Mouse (Mus musculus) hindbrain, embryonic 14.5 days (tissue): ENCODE measurements around the gene Dmap1. TPM values are rescaled to one million over a fixed set of nuclear protein-coding genes. Genes with fewer than 3 reads are reported as not detected.
A peak's percentile ranks its signal among the peaks of the same experiment; 100 is the strongest.

Experiments
- ATAC-seq: fragments of 200-750 bp; cut with Nextera tagmentation; 2 replicates; pipeline ENCODE4 v1.8.0; 2017; ENCODE audit warnings: moderate number of reproducible peaks, mild to moderate bottlenecking, moderate TSS enrichment, moderate library complexity; ENCODE audit not compliant: low FRiP score
- DNase-seq: peaks from one replicate; pipeline ENCODE4 v3.0.0-alpha.2; 2015; ENCODE audit warnings: low spot score
- H3K27ac ChIP-seq: fragments of 300-500 bp; sonication (generic); 2 replicates; pipeline ENCODE4 v1.5.1; 2014; ENCODE audit warnings: mild to moderate bottlenecking, moderate library complexity
- H3K27me3 ChIP-seq: fragments of 300-500 bp; sonication (generic); 2 replicates; pipeline ENCODE4 v1.6.1; 2014; ENCODE audit warnings: mild to moderate bottlenecking, low read length, mixed read lengths; ENCODE audit not compliant: control insufficient read depth, insufficient read depth
- H3K36me3 ChIP-seq: fragments of 300-500 bp; sonication (generic); replicated peaks from 2 replicates; pipeline ENCODE4 v1.6.1; 2014; ENCODE audit not compliant: control insufficient read depth, insufficient read depth
- H3K4me1 ChIP-seq: fragments of 300-500 bp; sonication (generic); replicated peaks from 2 replicates; pipeline ENCODE4 v1.6.1; 2014; ENCODE audit warnings: antibody characterized with exemption, low read length, mixed read lengths; ENCODE audit not compliant: control insufficient read depth, insufficient read depth
- H3K4me2 ChIP-seq: fragments of 300-500 bp; sonication (generic); replicated peaks from 2 replicates; pipeline ENCODE4 v1.6.1; 2014; ENCODE audit warnings: mild to moderate bottlenecking, moderate library complexity
- H3K4me3 ChIP-seq: fragments of 300-500 bp; sonication (generic); replicated peaks from 2 replicates; pipeline ENCODE4 v1.5.1; 2014; ENCODE audit warnings: mild to moderate bottlenecking, low read length
- H3K9ac ChIP-seq: fragments of 300-500 bp; sonication (generic); 2 replicates; pipeline ENCODE4 v1.6.1; 2014
- H3K9me3 ChIP-seq: fragments of 300-500 bp; sonication (generic); 2 replicates; pipeline ENCODE4 v1.6.1; 2016; ENCODE audit warnings: low read length; ENCODE audit not compliant: control insufficient read depth
- WGBS: fragments of 180-500 bp; shearing (Covaris S2); extraction: QIAGEN DNeasy Blood & Tissue Kit; methylation state at CpG from one replicate; pipeline ENCODE4 v1.1.7; 2014; 5-methylcytosine and 5-hydroxymethylcytosine counted together
- polyA plus RNA-seq: library from polyadenylated mRNA; unstranded; fragments of >200 nt; fragmentation: Nextera tagmentation; extraction: Ambion mirVana; gene quantifications from 2 replicates; pipeline ENCODE4 v1.2.1, GENCODE M21; 2014

Gene Dmap1
- polyA plus RNA-seq, 1 experiment from 2014 or later: 82.0 TPM

DNA sequence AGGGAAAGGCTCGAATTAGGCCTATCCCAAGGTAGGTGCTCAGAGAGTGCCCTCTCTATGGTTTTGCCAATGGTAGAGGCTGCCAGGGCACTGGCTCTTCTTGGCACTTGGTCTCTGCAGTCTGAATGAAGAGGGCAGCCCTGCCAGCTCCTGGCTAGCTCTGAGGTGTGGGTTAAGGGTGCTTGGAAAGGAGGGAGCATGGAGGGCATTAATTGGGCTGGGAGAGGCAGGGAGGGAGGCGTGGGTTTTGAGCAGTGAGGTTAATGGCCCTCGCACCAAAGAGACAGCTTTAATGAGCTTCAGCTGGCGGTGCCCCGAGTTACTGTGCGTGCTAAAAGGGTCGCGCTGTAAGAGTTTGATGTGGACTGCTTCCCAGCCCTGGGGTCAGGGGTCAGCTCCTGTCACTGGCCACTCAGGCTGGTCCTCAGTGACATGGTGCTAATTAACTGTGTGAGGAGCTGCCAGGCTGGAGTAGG lies 30.4 kb downstream of the Dmap1 start:
- Histone ChIP-seq H3K4me2 (no peak overlapping the region), H3K27ac (no peak overlapping the region), H3K4me1 (peaks cover 52% of the 10 kb centered on the region), H3K9me3 (no peaks in the 10 kb centered on the region), H3K9ac (no peak overlapping the region), H3K36me3 (no peaks in the 10 kb centered on the region; the same call in 1 of the 2 replicates), H3K4me3 (no peak overlapping the region), H3K27me3 (no peaks in the 10 kb centered on the region)
- no peak for ATAC-seq
- no peak for DNase-seq
- WGBS: 18% methylated on average over 8 of the region's 8 CpGs

DNA sequence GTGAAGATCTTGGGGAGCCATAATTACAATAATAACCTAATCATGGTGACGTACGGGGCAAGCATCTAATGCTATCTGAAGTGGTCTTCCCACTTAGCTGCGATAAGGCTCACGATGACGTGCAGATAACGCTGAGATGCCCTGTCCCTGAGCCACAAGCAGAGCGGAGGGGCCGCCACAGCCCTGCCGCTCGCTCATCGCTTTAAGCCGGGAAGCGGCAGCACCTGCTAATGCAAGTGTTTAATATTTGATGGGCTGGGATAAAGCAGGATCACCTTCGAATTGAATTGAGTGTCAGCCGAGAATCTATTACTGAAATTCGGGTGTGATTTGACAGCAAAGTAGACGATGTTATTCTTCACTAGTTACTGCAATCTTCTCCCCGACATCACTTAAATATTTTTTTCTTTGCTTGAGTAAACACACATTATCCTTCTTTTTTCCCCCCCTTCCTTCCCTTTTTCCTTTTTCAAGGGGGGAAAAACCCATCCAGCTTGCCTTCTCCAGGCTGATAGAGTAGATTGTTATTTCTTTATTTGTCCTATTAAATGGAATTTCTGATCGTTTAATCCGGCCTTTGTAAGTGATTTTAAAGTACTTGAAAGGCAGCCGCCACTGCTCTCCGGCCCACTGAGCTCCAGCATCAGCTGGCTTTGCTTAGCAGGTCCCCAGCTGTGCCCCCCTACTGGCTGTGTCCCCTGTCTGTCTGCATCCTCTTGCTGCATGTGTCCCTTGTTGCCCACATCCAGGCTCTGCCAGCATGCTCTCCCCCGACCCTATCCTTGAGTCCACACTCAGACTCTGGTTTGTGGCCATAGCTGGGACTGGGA lies 34.9 kb downstream of the Dmap1 start:
- peaks cover 54% of the 10 kb centered on the region for H3K4me1 ChIP-seq
- H3K4me3 ChIP-seq: no peak overlapping the region
- DNase-seq (no peak), ATAC-seq (0 out of 2 replicates have a peak, but pooled peaks have one; percentile 10)
- no peaks in the 10 kb centered on the region for H3K27me3 ChIP-seq
- peak overlapping the region; percentile 1; the same call in 1 of the 2 replicates for H3K4me2 ChIP-seq
- peak overlapping the region; percentile 86 for H3K27ac ChIP-seq
- WGBS: 32% methylated on average over 23 of the region's 23 CpGs
- no peaks in the 10 kb centered on the region for H3K36me3 ChIP-seq
- H3K9me3 ChIP-seq: no peaks in the 10 kb centered on the region
- H3K9ac ChIP-seq: peak overlapping the region; percentile 28

GRCm38 (mm10) chr4:117646496-117646895 lies 35.6 kb downstream of the Dmap1 start:
- ATAC-seq: peak; percentile 36
- Histone ChIP-seq H3K4me3 (no peak overlapping the region), H3K36me3 (no peaks in the 10 kb centered on the region), H3K4me1 (peaks cover 49% of the 10 kb centered on the region), H3K9me3 (no peaks in the 10 kb centered on the region), H3K27me3 (no peaks in the 10 kb centered on the region), H3K27ac (peak overlapping the region; percentile 86), H3K9ac (peak overlapping the region; percentile 14; the same call in 1 of the 2 replicates), H3K4me2 (peak overlapping the region; percentile 1; the same call in 1 of the 2 replicates)
- DNase-seq: no peak
- WGBS: 33% methylated on average over 8 of the region's 8 CpGs

GRCm38 (mm10) chr4:117645859-117646258 lies 36.2 kb downstream of the Dmap1 start:
- H3K4me1 ChIP-seq: peaks cover 49% of the 10 kb centered on the region
- ATAC-seq: peak; percentile 14; the same call in 1 of the 2 replicates
- no peak for DNase-seq
- peak overlapping the region; percentile 86 for H3K27ac ChIP-seq
- H3K27me3 ChIP-seq: no peaks in the 10 kb centered on the region
- H3K9me3 ChIP-seq: no peaks in the 10 kb centered on the region
- H3K9ac ChIP-seq: peak overlapping the region; percentile 37; the same call in 1 of the 2 replicates
- H3K36me3 ChIP-seq: 0 out of 2 replicates have a peak, but pooled peaks cover 3% of the 10 kb centered on the region
- peak overlapping the region; percentile 42; the same call in 1 of the 2 replicates for H3K4me2 ChIP-seq
- H3K4me3 ChIP-seq: no peak overlapping the region
- WGBS: 50% methylated on average over 2 of the region's 2 CpGs

GRCm38 (mm10) chr4:117645031-117645435 lies 37.0 kb downstream of the Dmap1 start:
- Histone ChIP-seq H3K9me3 (no peaks in the 10 kb centered on the region), H3K4me1 (peaks cover 49% of the 10 kb centered on the region), H3K36me3 (0 out of 2 replicates have a peak, but pooled peaks cover 4% of the 10 kb centered on the region), H3K9ac (peak overlapping the region; percentile 41; the same call in 1 of the 2 replicates), H3K4me2 (peak overlapping the region; percentile 42), H3K27me3 (no peaks in the 10 kb centered on the region), H3K4me3 (no peak overlapping the region), H3K27ac (peak overlapping the region; percentile 86)
- DNase-seq: peak; percentile 72
- ATAC-seq: peak; percentile 66
- WGBS: 14% methylated on average over 22 of the region's 22 CpGs

GRCm38 (mm10) chr4:117641804-117642203 lies 40.3 kb downstream of the Dmap1 start:
- H3K27ac ChIP-seq: no peak overlapping the region
- DNase-seq (no peak), ATAC-seq (no peak)
- H3K9me3 ChIP-seq: no peaks in the 10 kb centered on the region
- H3K36me3 ChIP-seq: 0 out of 2 replicates have a peak, but pooled peaks cover 4% of the 10 kb centered on the region
- 93% methylated on average over 1 of the region's 1 CpGs for WGBS
- no peak overlapping the region for H3K4me3 ChIP-seq
- no peaks in the 10 kb centered on the region for H3K27me3 ChIP-seq
- H3K4me1 ChIP-seq: peaks cover 36% of the 10 kb centered on the region
- H3K4me2 ChIP-seq: no peak overlapping the region
- H3K9ac ChIP-seq: no peak overlapping the region

GRCm38 (mm10) chr4:117640925-117641703 lies 41.0 kb downstream of the Dmap1 start:
- 0 out of 2 replicates have a peak, but pooled peaks cover 4% of the 10 kb centered on the region for H3K36me3 ChIP-seq
- WGBS: 92% methylated on average over 1 of the region's 1 CpGs
- H3K9me3 ChIP-seq: no peaks in the 10 kb centered on the region
- no peak for ATAC-seq
- DNase-seq: no peak
- H3K4me2 ChIP-seq: no peak overlapping the region
- peaks cover 36% of the 10 kb centered on the region for H3K4me1 ChIP-seq
- H3K4me3 ChIP-seq: no peak overlapping the region
- H3K9ac ChIP-seq: no peak overlapping the region
- no peaks in the 10 kb centered on the region for H3K27me3 ChIP-seq
- no peak overlapping the region for H3K27ac ChIP-seq

- 20% methylated on average over 22 of the region's 22 CpGs for WGBS
- H3K9ac ChIP-seq: peak overlapping the region; percentile 16; the same call in 1 of the 2 replicates
- no peak for DNase-seq
These were observed 45.0 kb downstream of the Dmap1 start for GRCm38 (mm10) chr4:117636891-117637613.

More at GRCm38 (mm10) chr4:117636891-117637613, 45.0 kb downstream of the Dmap1 start:
- peak; percentile 55; the same call in 1 of the 2 replicates for ATAC-seq
- H3K4me3 ChIP-seq: no peak overlapping the region
- peak overlapping the region; percentile 78 for H3K27ac ChIP-seq
- peak overlapping the region; percentile 1; the same call in 1 of the 2 replicates for H3K4me2 ChIP-seq
- no peaks in the 10 kb centered on the region for H3K27me3 ChIP-seq
- peaks cover 19% of the 10 kb centered on the region for H3K4me1 ChIP-seq
- H3K36me3 ChIP-seq: 0 out of 2 replicates have a peak, but pooled peaks cover 4% of the 10 kb centered on the region
- H3K9me3 ChIP-seq: no peaks in the 10 kb centered on the region
